Mouse (Mus musculus) stomach, postnatal 0 days (tissue): ENCODE results near the gene Prdm16. TPM values are rescaled to one million over a fixed set of nuclear protein-coding genes. Genes with fewer than 3 reads are reported as not detected.

Experiments used
- ATAC-seq: fragments of 200-750 bp; cut with Nextera tagmentation; 2 replicates; pipeline ENCODE4 v1.8.0; 2017; ENCODE audit not compliant: low FRiP score, low TSS enrichment
- DNase-seq: peaks from one replicate; pipeline ENCODE4 v3.0.0-alpha.2; 2016; ENCODE audit warnings: low spot score
- H3K27ac ChIP-seq: fragments of 300-500 bp; sonication (generic); replicated peaks from 2 replicates; pipeline ENCODE4 v1.5.1; 2014; ENCODE audit warnings: mild to moderate bottlenecking, control low read depth
- H3K27me3 ChIP-seq: fragments of 300-500 bp; sonication (generic); 2 replicates; pipeline ENCODE4 v1.6.1; 2014; ENCODE audit warnings: low read length; ENCODE audit not compliant: control insufficient read depth, insufficient read depth
- H3K36me3 ChIP-seq: fragments of 300-500 bp; sonication (generic); 2 replicates; pipeline ENCODE4 v1.6.1; 2014; ENCODE audit warnings: low read length, mixed read lengths; ENCODE audit not compliant: control insufficient read depth, insufficient read depth
- H3K4me1 ChIP-seq: fragments of 300-500 bp; sonication (generic); replicated peaks from 2 replicates; pipeline ENCODE4 v1.6.1; 2014; ENCODE audit warnings: antibody characterized with exemption; ENCODE audit not compliant: control insufficient read depth, insufficient read depth
- H3K4me2 ChIP-seq: fragments of 300-500 bp; sonication (generic); replicated peaks from 2 replicates; pipeline ENCODE4 v1.6.1; 2014; ENCODE audit warnings: low read depth, mild to moderate bottlenecking, control low read depth, moderate library complexity
- H3K4me3 ChIP-seq: fragments of 300-500 bp; sonication (generic); 2 replicates; pipeline ENCODE4 v1.5.1; 2014; ENCODE audit warnings: low read depth, low read length, control low read depth
- H3K9ac ChIP-seq: fragments of 300-500 bp; sonication (generic); 2 replicates; pipeline ENCODE4 v1.6.1; 2014; ENCODE audit warnings: mild to moderate bottlenecking, low read length, control low read depth, mixed read lengths
- H3K9me3 ChIP-seq: fragments of 300-500 bp; sonication (generic); 2 replicates; pipeline ENCODE4 v1.6.1; 2016; ENCODE audit warnings: low read length; ENCODE audit not compliant: control insufficient read depth
- CTCF ChIP-seq: IDR thresholded peaks from 2 replicates; pipeline ENCODE4 v1.5.1; 2016; ENCODE audit warnings: antibody characterized with exemption, low read depth, mild to moderate bottlenecking, moderate library complexity
- EP300 ChIP-seq: optimal IDR thresholded peaks from 2 replicates; pipeline ENCODE3; 2016; ENCODE audit warnings: antibody characterized with exemption
- WGBS: fragments of 180-500 bp; shearing (Covaris S2); extraction: QIAGEN DNeasy Blood & Tissue Kit; methylation state at CpG from one replicate; pipeline ENCODE4 v1.1.7; 2014; 5-methylcytosine and 5-hydroxymethylcytosine counted together
- polyA plus RNA-seq: library from polyadenylated mRNA; unstranded; fragments of >200 nt; fragmentation: Nextera tagmentation; extraction: Ambion mirVana; gene quantifications from 2 replicates; pipeline ENCODE4 v1.2.1, GENCODE M21; 2015

Prdm16 gene
- polyA plus RNA-seq, 1 experiment from 2014 or later = 15.6 TPM

- ATAC-seq (no peak), DNase-seq (peak; percentile 43)
- peak overlapping the region; percentile 31 for H3K4me2 ChIP-seq
- peak overlapping the region; percentile 18 for H3K9ac ChIP-seq
- no peak for TF ChIP-seq CTCF
- WGBS = 59% methylated on average over 48 of the region's 48 CpGs
- H3K9me3 ChIP-seq = no peaks in the 10 kb centered on the region
- no peaks in the 10 kb centered on the region for H3K36me3 ChIP-seq
- H3K27ac ChIP-seq = no peak overlapping the region
- no peaks in the 10 kb centered on the region for H3K4me1 ChIP-seq
- peak overlapping the region; percentile 17 for H3K4me3 ChIP-seq
- H3K27me3 ChIP-seq = no peaks in the 10 kb centered on the region
These were observed 301.8 kb downstream of the Prdm16 start for GRCm38 (mm10) chr4:154334699-154335402.

GRCm38 (mm10) chr4:154333300-154333699, 303.4 kb downstream of the Prdm16 start:
- Histone ChIP-seq H3K9ac (no peak overlapping the region), H3K9me3 (no peaks in the 10 kb centered on the region), H3K27me3 (no peaks in the 10 kb centered on the region), H3K27ac (no peak overlapping the region), H3K4me2 (no peak overlapping the region), H3K4me3 (no peak overlapping the region), H3K4me1 (no peaks in the 10 kb centered on the region), H3K36me3 (no peaks in the 10 kb centered on the region)
- peak; percentile 51; the same call in 1 of the 2 replicates for ATAC-seq
- TF ChIP-seq EP300 (no peak), CTCF (no peak)
- 62% methylated on average over 8 of the region's 8 CpGs for WGBS
- DNase-seq = peak; percentile 34

- Histone ChIP-seq H3K27me3 (no peaks in the 10 kb centered on the region), H3K27ac (no peak overlapping the region), H3K4me3 (no peak overlapping the region), H3K9me3 (no peaks in the 10 kb centered on the region), H3K36me3 (no peaks in the 10 kb centered on the region), H3K9ac (no peak overlapping the region), H3K4me1 (no peaks in the 10 kb centered on the region), H3K4me2 (no peak overlapping the region)
- 54% methylated on average over 12 of the region's 12 CpGs for WGBS
- ATAC-seq = no peak
- no peak for TF ChIP-seq EP300
- TF ChIP-seq CTCF = no peak
- no peak for DNase-seq
These were observed 305.4 kb downstream of the Prdm16 start for GRCm38 (mm10) chr4:154331271-154331670.

GRCm38 (mm10) chr4:154330001-154330400, 306.7 kb downstream of the Prdm16 start:
- no peaks in the 10 kb centered on the region for H3K4me1 ChIP-seq
- H3K36me3 ChIP-seq = no peaks in the 10 kb centered on the region
- WGBS = 90% methylated on average over 7 of the region's 7 CpGs
- ATAC-seq (no peak), DNase-seq (no peak)
- H3K27ac ChIP-seq = no peak overlapping the region
- no peaks in the 10 kb centered on the region for H3K9me3 ChIP-seq
- TF ChIP-seq EP300 = no peak
- no peak for TF ChIP-seq CTCF
- H3K4me2 ChIP-seq = no peak overlapping the region
- H3K27me3 ChIP-seq = no peaks in the 10 kb centered on the region
- no peak overlapping the region for H3K4me3 ChIP-seq
- no peak overlapping the region for H3K9ac ChIP-seq

- Histone ChIP-seq H3K9ac (no peak overlapping the region), H3K9me3 (no peaks in the 10 kb centered on the region), H3K4me2 (no peak overlapping the region), H3K4me1 (no peaks in the 10 kb centered on the region), H3K36me3 (no peaks in the 10 kb centered on the region), H3K27me3 (no peaks in the 10 kb centered on the region), H3K4me3 (no peak overlapping the region), H3K27ac (no peak overlapping the region)
- peak; percentile 91 for TF ChIP-seq CTCF
- no peak for TF ChIP-seq EP300
- DNase-seq (peak; percentile 71), ATAC-seq (peak; percentile 31)
- 7% methylated on average over 6 of the region's 6 CpGs for WGBS
These were observed 307.8 kb downstream of the Prdm16 start for GRCm38 (mm10) chr4:154328836-154329235.

GRCm38 (mm10) chr4:154328431-154328830, 308.2 kb downstream of the Prdm16 start:
- TF ChIP-seq CTCF = no peak
- no peak for TF ChIP-seq EP300
- no peaks in the 10 kb centered on the region for H3K9me3 ChIP-seq
- DNase-seq (peak; percentile 39), ATAC-seq (no peak)
- H3K27me3 ChIP-seq = no peaks in the 10 kb centered on the region
- WGBS = 7% methylated on average over 16 of the region's 20 CpGs
- no peak overlapping the region for H3K9ac ChIP-seq
- no peak overlapping the region for H3K27ac ChIP-seq
- H3K4me3 ChIP-seq = no peak overlapping the region
- H3K36me3 ChIP-seq = no peaks in the 10 kb centered on the region
- H3K4me2 ChIP-seq = no peak overlapping the region
- H3K4me1 ChIP-seq = no peaks in the 10 kb centered on the region
